Mouse (Mus musculus) erythroblast, embryonic 14.5 days (primary cell): ENCODE measurements around the gene Nup205. TPM values are rescaled to one million over a fixed set of nuclear protein-coding genes. Genes with fewer than 3 reads are reported as not detected.

Source experiments
- H3K27me3 ChIP-seq: 2 replicates; pipeline ENCODE4 v1.6.1; 2012; ENCODE audit warnings: inconsistent platforms; ENCODE audit not compliant: control insufficient read depth
- H3K36me3 ChIP-seq: 2 replicates; pipeline ENCODE4 v1.6.1; 2012; ENCODE audit warnings: mild to moderate bottlenecking, inconsistent platforms; ENCODE audit not compliant: control insufficient read depth
- H3K4me1 ChIP-seq: 2 replicates; pipeline ENCODE4 v1.6.1; 2012; ENCODE audit warnings: inconsistent platforms; ENCODE audit not compliant: control insufficient read depth
- H3K4me3 ChIP-seq: replicated peaks from 2 replicates; pipeline ENCODE3; 2012; ENCODE audit warnings: moderate library complexity, mild to moderate bottlenecking, inconsistent platforms
- H3K9me3 ChIP-seq: 2 replicates; pipeline ENCODE4 v1.6.1; 2012; ENCODE audit warnings: low read length, inconsistent platforms, mixed read lengths; ENCODE audit not compliant: control insufficient read depth
- GATA1 ChIP-seq: IDR thresholded peaks from 2 replicates; pipeline ENCODE4 v1.6.1; 2012; ENCODE audit warnings: low read length, inconsistent platforms, mixed read lengths
- TAL1 ChIP-seq: IDR thresholded peaks from 3 replicates; pipeline ENCODE4 v1.6.1; 2012; ENCODE audit warnings: low read length, inconsistent platforms, mixed read lengths
- polyA plus RNA-seq: library from polyadenylated mRNA; stranded (reverse); fragments of >175 nt; gene quantifications from 2 replicates; pipeline ENCODE4 v1.2.3, GENCODE M21; 2012

Nup205 gene
- polyA plus RNA-seq, result 0.25 and 0.31 TPM in 2 replicates

DNA sequence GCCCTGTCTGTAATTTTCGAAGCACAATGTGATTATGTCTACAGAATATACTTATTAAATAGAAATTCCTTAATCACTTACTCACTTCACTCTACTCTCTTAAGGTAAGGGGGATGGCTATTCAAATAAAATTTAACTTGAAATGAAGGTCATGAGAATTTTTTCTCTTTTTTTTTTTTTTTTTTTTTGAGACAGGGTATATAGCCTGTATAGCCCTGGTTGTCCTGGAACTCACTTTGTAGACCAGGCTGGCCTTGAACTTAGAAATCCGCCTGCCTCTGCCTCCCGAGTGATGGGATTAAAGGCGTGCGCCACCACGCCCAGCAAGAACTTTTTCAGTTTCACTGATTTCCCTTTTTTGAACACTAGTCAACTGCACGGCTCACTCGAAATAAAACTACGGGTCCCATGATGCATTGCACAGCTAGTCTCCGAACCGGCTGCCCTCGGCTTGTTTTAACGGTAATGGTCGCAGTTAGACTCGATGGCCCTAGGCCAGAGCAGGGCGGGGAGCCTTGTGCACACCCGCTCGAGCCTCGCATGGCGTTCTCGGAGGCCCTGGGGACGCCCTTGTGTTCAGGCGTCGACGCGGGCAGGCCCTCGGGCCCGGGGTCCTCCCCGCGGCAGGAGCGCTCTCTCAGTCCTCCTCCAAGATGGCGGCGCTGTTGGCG lies at the start of gene Nup205:
TSS of gene Nup205 (plus strand) at position 443 of the 671 bp plus-strand sequence.
- TF ChIP-seq TAL1 (no peak), GATA1 (no peak)
- no peaks in the 10 kb centered on the region for H3K9me3 ChIP-seq
- peaks cover 26% of the 10 kb centered on the region for H3K4me1 ChIP-seq

DNA sequence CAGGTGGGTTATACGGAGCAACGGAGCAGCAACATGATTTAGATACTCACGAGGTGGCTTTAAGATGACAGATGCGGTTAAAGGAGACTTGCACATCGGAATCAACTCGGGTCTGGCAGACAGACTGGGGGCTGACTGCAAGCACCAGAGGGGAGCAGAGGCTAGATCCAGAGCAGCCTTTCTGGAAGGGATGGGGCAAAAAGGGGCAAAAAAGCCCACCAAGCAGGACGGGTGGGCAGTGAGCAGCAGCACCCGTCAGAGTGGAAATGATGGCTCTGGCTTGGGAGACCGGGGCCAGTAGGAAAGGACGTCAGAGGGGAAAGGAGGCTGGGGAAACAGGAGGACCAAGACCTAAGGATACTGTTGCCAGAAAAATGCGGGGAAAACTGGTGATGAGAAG lies 44.4 kb upstream of the Nup205 start:
- Histone ChIP-seq H3K4me1 (peaks cover 32% of the 10 kb centered on the region), H3K9me3 (no peaks in the 10 kb centered on the region), H3K27me3 (no peaks in the 10 kb centered on the region), H3K36me3 (peaks cover 11% of the 10 kb centered on the region), H3K4me3 (peak overlapping the region; percentile 80)
- TF ChIP-seq GATA1 (no peak), TAL1 (no peak)

More for the DNA sequence above, at the start of gene Nup205:
- Histone ChIP-seq H3K27me3 (no peaks in the 10 kb centered on the region), H3K36me3 (peaks cover 7% of the 10 kb centered on the region), H3K4me3 (peak within 1 kb of the TSS; percentile 95)

DNA sequence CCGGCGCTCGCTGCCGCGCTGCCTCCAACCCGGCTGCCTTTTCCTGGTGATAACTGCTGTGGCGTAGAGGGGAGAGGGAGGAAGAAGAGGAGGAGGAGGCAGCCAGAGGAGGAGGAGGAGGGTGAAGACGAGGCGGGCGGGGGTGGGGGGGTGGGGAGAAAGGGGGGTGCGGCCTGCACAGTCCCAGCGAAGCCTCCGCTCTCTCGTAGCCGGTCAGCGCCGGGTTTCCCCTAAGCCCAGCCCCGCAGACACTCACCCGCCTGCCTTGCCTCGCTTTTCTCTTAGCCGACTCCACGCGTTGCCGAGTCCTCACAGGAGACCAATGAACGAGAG lies 44.0 kb upstream of the Nup205 start:
- Histone ChIP-seq H3K36me3 (peaks cover 11% of the 10 kb centered on the region), H3K4me1 (peaks cover 32% of the 10 kb centered on the region), H3K27me3 (no peaks in the 10 kb centered on the region), H3K4me3 (peak overlapping the region; percentile 80), H3K9me3 (no peaks in the 10 kb centered on the region)
- TF ChIP-seq TAL1 (no peak), GATA1 (no peak)

DNA sequence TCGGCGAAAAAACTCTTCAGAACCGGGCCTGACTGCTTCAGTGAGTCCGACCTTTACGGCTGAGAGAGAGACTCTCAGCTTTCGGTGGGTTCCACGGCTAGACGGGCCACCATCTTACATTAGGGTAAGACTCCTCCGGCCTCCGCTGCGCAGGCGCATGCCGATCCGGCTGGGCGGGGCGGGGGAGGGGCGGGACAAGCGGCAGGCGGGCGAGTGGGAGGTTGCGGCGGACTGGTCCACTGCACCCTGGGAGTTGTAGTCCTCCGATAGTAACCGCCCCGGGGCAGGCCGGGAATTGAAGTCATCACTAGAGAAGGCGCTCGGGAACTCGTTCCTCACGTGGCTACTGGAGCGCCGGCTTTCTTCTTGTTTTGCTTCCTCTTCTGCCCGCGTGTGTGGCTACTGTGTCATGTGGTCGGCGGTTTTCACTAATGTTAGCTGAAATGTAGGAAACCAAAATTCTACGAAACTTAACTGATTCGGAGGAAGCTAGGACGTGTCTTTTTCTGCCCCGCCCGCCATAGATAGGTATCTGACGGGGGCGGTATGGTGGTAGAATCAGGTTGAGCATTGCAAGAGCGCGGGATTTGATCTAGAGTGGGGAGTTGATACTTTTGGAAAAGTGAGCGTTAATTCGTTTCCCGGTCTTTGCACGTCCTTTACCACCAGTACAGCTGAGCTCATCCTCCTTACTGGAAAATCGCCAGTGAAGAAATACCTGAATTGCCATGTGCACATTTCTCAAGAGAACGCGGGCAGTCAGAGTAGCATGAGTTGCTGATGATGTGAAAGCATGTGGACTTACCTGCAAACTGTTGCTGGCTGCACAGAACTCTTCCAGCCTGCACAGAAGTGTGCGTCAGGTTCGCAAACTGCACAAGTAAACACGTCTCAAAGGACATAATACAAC lies 43.4 kb upstream of the Nup205 start, which contains the start of gene Cnot4:
TSS of gene Cnot4 (minus strand) at position 146 of the 910 bp plus-strand sequence.
- peaks cover 30% of the 10 kb centered on the region for H3K4me1 ChIP-seq
- H3K9me3 ChIP-seq, result no peaks in the 10 kb centered on the region
- H3K27me3 ChIP-seq, result no peaks in the 10 kb centered on the region
- TF ChIP-seq TAL1, result no peak
- TF ChIP-seq GATA1, result no peak
- peak within 1 kb of the TSS; percentile 80 for H3K4me3 ChIP-seq
- H3K36me3 ChIP-seq, result peaks cover 9% of the 10 kb centered on the region

DNA sequence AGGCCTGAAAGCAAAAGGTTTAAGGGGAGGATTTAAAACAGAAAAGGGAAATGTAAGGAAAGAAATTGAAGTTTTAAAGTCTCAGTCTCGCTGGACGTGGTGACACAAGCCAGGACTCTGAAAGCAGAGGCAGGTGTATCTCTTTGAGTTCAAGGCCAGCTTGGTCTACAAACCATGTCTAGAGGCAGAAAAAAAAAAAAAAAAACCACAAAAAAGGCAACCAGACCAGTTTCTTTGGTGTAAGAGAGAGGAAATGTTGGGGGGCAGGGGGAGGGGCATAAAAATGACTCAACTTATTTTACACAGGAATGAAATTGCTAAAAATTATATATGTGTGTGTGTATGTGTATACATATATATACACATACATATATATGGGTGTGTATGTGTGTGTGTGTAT lies 42.4 kb upstream of the Nup205 start:
- peaks cover 28% of the 10 kb centered on the region for H3K4me1 ChIP-seq
- no peak for TF ChIP-seq TAL1
- no peak for TF ChIP-seq GATA1
- H3K9me3 ChIP-seq, result no peaks in the 10 kb centered on the region
- no peaks in the 10 kb centered on the region for H3K27me3 ChIP-seq
- peaks cover 6% of the 10 kb centered on the region; the same call in 1 of the 2 replicates for H3K36me3 ChIP-seq
- H3K4me3 ChIP-seq, result peak overlapping the region; percentile 80

DNA sequence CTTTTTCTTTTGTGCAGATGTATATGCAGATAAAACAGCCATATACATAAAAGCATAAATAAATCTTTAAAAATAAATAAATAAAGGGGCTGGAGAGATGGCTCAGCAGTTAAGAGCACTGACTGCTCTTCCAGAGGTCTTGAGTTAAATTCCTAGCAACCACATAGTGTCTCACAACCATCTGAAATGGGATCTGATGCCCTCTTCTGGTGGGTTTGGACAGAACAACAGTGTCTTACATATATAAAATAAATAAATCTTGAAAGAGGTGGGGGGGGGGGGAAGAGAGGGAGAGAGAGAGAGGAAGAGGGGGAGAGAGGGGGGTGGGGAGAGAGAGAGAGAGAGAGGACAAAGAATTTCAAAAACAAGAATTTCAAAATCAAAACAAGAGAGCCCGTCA lies 36.9 kb upstream of the Nup205 start:
- Histone ChIP-seq H3K27me3 (no peaks in the 10 kb centered on the region), H3K4me1 (no peaks in the 10 kb centered on the region), H3K4me3 (no peak overlapping the region), H3K36me3 (no peaks in the 10 kb centered on the region; the same call in 1 of the 2 replicates), H3K9me3 (peaks cover 8% of the 10 kb centered on the region)
- TF ChIP-seq TAL1 (no peak), GATA1 (no peak)

DNA sequence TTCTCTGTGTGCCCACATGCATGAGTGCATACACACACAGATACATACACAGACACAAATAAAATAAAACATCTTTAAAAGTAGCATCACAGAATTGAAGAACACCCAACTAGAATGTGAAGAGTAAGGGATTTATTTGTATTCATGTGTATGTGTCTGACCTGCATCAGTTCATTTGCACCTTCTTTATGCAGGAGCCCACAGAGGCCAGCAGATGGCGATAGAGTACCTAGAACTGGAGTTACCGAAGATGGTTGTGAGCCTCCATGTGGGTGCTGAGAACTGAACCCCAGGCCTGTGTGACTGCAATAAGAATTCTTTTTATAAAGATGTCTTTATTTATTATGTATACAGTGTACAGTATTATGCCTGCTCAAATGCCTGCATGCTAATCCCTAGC lies 31.7 kb upstream of the Nup205 start:
- H3K36me3 ChIP-seq, result no peaks in the 10 kb centered on the region; the same call in 1 of the 2 replicates
- H3K4me3 ChIP-seq, result no peak overlapping the region
- H3K9me3 ChIP-seq, result peaks cover 15% of the 10 kb centered on the region
- H3K4me1 ChIP-seq, result no peaks in the 10 kb centered on the region
- TF ChIP-seq GATA1 (no peak), TAL1 (no peak)
- H3K27me3 ChIP-seq, result no peaks in the 10 kb centered on the region

DNA sequence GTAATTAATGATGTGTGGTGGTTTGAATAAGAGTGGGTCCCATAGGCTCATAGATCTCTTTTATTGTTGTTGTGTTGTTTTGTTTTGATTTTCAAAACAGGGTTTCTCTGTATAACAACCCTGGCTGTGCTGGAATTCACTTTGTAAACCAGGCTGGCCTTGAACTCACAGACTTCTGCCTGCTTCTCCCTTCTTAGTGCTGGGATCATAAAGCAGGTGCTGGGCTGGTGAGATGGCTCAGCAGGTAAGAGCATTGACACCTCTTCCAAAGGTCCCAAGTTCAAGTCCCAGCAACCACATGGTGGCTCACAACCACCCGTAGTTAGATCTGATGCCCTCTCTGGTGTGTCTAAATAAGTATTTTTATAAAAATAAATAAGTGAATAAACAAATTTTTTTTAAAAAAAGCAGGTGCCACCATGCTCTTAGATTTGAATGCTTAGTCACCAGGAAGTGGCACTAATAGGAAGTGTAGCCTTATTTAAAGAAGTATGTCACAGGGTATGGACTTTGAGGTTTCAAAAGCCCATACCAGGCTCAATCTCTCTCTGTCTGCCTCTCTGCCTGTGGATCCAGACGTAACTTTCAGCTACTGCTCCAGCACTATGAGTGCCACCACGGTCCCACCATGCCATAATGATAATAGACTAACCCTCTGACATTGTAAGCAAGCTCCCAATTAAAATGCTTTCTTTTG lies 29.3 kb upstream of the Nup205 start:
- Histone ChIP-seq H3K27me3 (no peaks in the 10 kb centered on the region), H3K4me3 (no peak overlapping the region), H3K9me3 (peaks cover 15% of the 10 kb centered on the region), H3K36me3 (no peaks in the 10 kb centered on the region; the same call in 1 of the 2 replicates), H3K4me1 (no peaks in the 10 kb centered on the region)
- TF ChIP-seq TAL1 (no peak), GATA1 (no peak)
